Mouse (Mus musculus): ENCODE results near the gene Dlgap1. TPM values are rescaled to one million over a fixed set of nuclear protein-coding genes. Genes with fewer than 3 reads are reported as not detected.

Dlgap1 gene
- total and polyA plus RNA-seq, 3 experiments, result 0.39 to 1.6 (median 0.52) TPM

DNA sequence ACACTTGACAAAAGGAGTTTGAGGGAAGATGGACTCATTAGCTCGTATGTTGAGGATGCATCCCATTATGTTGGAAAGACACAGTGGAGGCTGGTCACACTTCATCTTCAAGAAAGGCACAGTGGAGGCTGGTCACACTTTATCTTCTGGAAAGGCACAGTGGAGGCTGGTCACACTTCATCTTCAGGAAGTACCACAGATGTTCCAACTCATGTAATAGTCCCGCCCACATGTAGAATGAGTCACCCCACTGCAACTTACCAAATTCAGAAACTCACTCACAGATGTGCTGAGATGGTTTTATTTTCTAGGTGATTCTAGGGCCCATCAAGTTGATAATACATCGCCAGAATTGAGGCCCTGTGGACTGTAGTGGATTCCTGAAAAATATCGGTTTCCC is 119.3 kb downstream of the Dlgap1 start:
- WGBS, result 81% methylated on average over 4 of the region's 4 CpGs
- TF ChIP-seq POLR2A (IDR thresholded peaks at IDR 0.05; ENCODE audit: insufficient read depth, low read depth, low read length) (no peak), EP300 (IDR thresholded peaks at IDR 0.05; ENCODE audit: insufficient read depth, low read depth, low read length) (no peak), CTCF (IDR thresholded peaks at IDR 0.05) (no peak)
- no peak overlapping the region for H3K27ac ChIP-seq
- no peaks in the 10 kb centered on the region for H3K36me3 ChIP-seq (ENCODE audit: control insufficient read depth, insufficient read depth, low read length)
- H3K27me3 ChIP-seq (ENCODE audit: control insufficient read depth, insufficient read depth, low read length), result no peaks in the 10 kb centered on the region
- no peaks in the 10 kb centered on the region for H3K79me2 ChIP-seq (replicated peaks; ENCODE audit: control insufficient read depth, insufficient read depth, low read length)
- H3K4me3 ChIP-seq, result no peak overlapping the region
- intact Hi-C loops (cut with DNase I), result no loop called here
- no peak for DNase-seq
- no peaks in the 10 kb centered on the region for H3K4me1 ChIP-seq (ENCODE audit: control insufficient read depth, insufficient read depth, low read length)
- H3K9ac ChIP-seq (ENCODE audit: low read depth, low read length), result no peak overlapping the region

DNA sequence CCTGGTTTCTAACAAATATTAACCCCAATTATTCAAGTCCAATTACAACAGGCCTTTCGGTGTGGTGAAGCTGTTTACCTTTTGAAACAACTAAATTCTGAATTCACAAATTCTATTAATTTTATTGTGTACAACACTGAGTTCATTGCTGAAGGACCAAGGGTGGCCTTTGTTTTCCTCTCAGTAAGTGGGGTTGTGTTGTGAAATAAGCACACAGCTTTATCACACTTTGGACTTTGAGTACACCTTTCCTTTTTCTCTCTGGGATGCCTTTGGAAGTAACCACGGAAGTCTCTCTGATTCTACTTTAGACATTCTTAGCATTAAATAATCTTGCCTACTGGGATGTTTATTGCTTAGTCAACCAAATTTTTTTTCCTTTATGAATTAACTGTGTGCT is 121.9 kb downstream of the Dlgap1 start:
- H3K79me2 ChIP-seq (replicated peaks; ENCODE audit: control insufficient read depth, insufficient read depth, low read length), result no peaks in the 10 kb centered on the region
- H3K27ac ChIP-seq, result no peak overlapping the region
- WGBS, result 78% methylated on average over 2 of the region's 2 CpGs
- H3K4me1 ChIP-seq (ENCODE audit: control insufficient read depth, insufficient read depth, low read length), result no peaks in the 10 kb centered on the region
- TF ChIP-seq CTCF (IDR thresholded peaks at IDR 0.05), result no peak
- no peak for TF ChIP-seq EP300 (IDR thresholded peaks at IDR 0.05; ENCODE audit: insufficient read depth, low read depth, low read length)
- TF ChIP-seq POLR2A (IDR thresholded peaks at IDR 0.05; ENCODE audit: insufficient read depth, low read depth, low read length), result no peak
- no peaks in the 10 kb centered on the region for H3K36me3 ChIP-seq (ENCODE audit: control insufficient read depth, insufficient read depth, low read length)
- intact Hi-C loops (cut with DNase I), result no loop called here
- DNase-seq, result no peak
- H3K4me3 ChIP-seq, result no peak overlapping the region
- no peak overlapping the region for H3K9ac ChIP-seq (ENCODE audit: low read depth, low read length)
- H3K27me3 ChIP-seq (ENCODE audit: control insufficient read depth, insufficient read depth, low read length), result no peaks in the 10 kb centered on the region

DNA sequence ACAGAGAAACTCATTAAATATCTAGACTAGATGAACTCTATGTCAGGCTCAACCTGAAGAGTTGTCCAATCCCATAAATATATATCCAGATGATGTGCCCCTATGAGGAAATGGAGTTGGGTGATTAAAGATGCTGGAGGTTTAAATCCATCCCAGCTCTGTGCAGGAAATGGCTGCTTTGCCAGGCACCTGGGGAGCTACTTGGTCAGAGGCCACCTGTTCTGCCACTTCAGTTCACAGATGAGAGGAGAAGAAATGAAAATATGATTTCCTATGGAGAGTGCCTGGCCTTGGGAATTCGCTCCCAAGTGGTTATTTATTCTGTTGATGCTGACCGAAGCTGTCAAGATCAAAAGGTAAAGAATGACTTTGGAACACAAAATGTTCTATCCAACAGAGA is 160.3 kb downstream of the Dlgap1 start:
- no peak overlapping the region for H3K27ac ChIP-seq
- no peak overlapping the region for H3K9ac ChIP-seq (ENCODE audit: low read depth, low read length)
- H3K4me1 ChIP-seq (ENCODE audit: control insufficient read depth, insufficient read depth, low read length), result no peaks in the 10 kb centered on the region
- 70% methylated on average over 2 of the region's 2 CpGs for WGBS
- no peaks in the 10 kb centered on the region for H3K27me3 ChIP-seq (ENCODE audit: control insufficient read depth, insufficient read depth, low read length)
- no peaks in the 10 kb centered on the region for H3K36me3 ChIP-seq (ENCODE audit: control insufficient read depth, insufficient read depth, low read length)
- intact Hi-C loops (cut with DNase I), result no loop called here
- TF ChIP-seq CTCF (IDR thresholded peaks at IDR 0.05) (no peak), POLR2A (IDR thresholded peaks at IDR 0.05; ENCODE audit: insufficient read depth, low read depth, low read length) (no peak), EP300 (IDR thresholded peaks at IDR 0.05; ENCODE audit: insufficient read depth, low read depth, low read length) (no peak)
- no peaks in the 10 kb centered on the region for H3K79me2 ChIP-seq (replicated peaks; ENCODE audit: control insufficient read depth, insufficient read depth, low read length)
- H3K4me3 ChIP-seq, result no peak overlapping the region
- no peak for DNase-seq

DNA sequence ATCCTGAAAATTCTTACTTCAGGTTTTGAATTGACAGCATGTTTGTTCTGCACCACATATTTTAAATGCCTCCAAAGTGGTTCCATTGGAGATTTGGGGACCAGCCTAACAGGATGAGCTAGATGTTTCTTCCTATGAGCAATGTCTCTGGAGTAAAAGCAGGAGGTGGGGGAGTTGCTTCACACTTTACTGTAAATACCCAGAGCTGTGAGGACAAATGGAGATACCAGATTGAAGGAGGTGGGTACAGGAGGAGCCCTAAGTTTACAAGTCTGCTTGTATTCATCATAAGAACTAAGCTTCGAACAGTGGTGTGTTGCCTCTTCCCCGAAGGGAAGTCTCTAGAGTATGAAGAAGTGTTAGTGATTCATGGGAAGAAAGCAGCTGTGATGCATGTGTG is 201.0 kb downstream of the Dlgap1 start:
- Histone ChIP-seq H3K79me2 (replicated peaks; ENCODE audit: control insufficient read depth, insufficient read depth, low read length) (no peaks in the 10 kb centered on the region), H3K4me3 (no peak overlapping the region), H3K4me1 (ENCODE audit: control insufficient read depth, insufficient read depth, low read length) (no peaks in the 10 kb centered on the region), H3K27me3 (ENCODE audit: control insufficient read depth, insufficient read depth, low read length) (no peaks in the 10 kb centered on the region), H3K9ac (ENCODE audit: low read depth, low read length) (no peak overlapping the region), H3K36me3 (ENCODE audit: control insufficient read depth, insufficient read depth, low read length) (no peaks in the 10 kb centered on the region), H3K27ac (no peak overlapping the region)
- TF ChIP-seq EP300 (IDR thresholded peaks at IDR 0.05; ENCODE audit: insufficient read depth, low read depth, low read length), result no peak
- no peak for TF ChIP-seq CTCF (IDR thresholded peaks at IDR 0.05)
- TF ChIP-seq POLR2A (IDR thresholded peaks at IDR 0.05; ENCODE audit: insufficient read depth, low read depth, low read length), result no peak
- 72% methylated on average over 2 of the region's 2 CpGs for WGBS
- no peak for DNase-seq
- intact Hi-C loops (cut with DNase I), result no loop called here

DNA sequence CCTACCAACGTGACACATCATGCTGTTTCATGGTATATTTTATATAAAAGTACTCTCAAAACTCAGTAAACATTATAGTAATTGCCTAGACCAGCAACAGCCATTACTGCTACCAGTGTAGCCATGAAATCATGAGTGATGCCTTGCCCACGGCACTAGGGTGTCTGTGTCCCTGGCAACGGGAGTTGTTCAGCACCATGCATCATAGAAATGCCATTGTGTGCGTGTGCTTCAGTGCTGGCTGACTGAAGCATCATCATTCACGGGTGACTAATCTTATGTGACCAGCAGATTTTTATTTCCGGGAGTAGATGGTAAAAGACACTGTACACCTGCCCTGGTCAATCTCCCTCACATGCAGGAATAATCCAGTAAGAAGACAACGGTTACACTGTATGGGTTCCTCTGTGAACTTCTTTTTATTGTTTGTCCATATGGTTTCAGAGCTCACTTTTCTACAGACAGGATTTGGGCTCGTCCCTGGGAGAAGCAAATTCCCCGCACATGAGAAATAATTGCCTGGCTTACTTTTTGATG is 203.7 kb downstream of the Dlgap1 start:
- WGBS, result 72% methylated on average over 9 of the region's 9 CpGs
- Histone ChIP-seq H3K4me3 (no peak overlapping the region), H3K36me3 (ENCODE audit: control insufficient read depth, insufficient read depth, low read length) (no peaks in the 10 kb centered on the region), H3K4me1 (ENCODE audit: control insufficient read depth, insufficient read depth, low read length) (no peaks in the 10 kb centered on the region), H3K27me3 (ENCODE audit: control insufficient read depth, insufficient read depth, low read length) (no peaks in the 10 kb centered on the region), H3K27ac (no peak overlapping the region), H3K9ac (ENCODE audit: low read depth, low read length) (no peak overlapping the region), H3K79me2 (replicated peaks; ENCODE audit: control insufficient read depth, insufficient read depth, low read length) (no peaks in the 10 kb centered on the region)
- intact Hi-C loops (cut with DNase I), result no loop called here
- no peak for DNase-seq
- TF ChIP-seq CTCF (IDR thresholded peaks at IDR 0.05) (no peak), EP300 (IDR thresholded peaks at IDR 0.05; ENCODE audit: insufficient read depth, low read depth, low read length) (no peak), POLR2A (IDR thresholded peaks at IDR 0.05; ENCODE audit: insufficient read depth, low read depth, low read length) (no peak)

DNA sequence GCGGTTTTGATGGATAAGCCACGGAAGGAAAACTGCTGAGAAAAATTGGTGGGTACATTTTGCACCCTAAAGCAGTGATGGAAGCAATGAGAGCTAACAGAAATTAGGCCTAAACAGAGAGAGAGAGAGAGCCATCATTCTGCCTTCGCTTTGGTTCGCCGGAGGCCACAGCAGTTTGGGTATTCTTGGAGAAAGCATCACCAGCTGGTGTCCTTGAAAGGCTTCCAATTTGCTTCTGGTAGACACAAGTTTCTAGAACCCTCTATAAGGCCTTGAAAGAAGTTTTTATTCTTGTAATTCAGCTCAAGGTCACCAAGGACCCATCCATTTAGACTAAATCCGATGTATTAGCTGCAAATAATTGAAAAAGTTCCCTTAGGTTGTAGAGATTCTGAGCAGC is 205.0 kb downstream of the Dlgap1 start:
- intact Hi-C loops (cut with DNase I), result no loop called here
- H3K9ac ChIP-seq (ENCODE audit: low read depth, low read length), result no peak overlapping the region
- no peak overlapping the region for H3K4me3 ChIP-seq
- no peaks in the 10 kb centered on the region for H3K4me1 ChIP-seq (ENCODE audit: control insufficient read depth, insufficient read depth, low read length)
- no peak for DNase-seq
- no peaks in the 10 kb centered on the region for H3K27me3 ChIP-seq (ENCODE audit: control insufficient read depth, insufficient read depth, low read length)
- H3K79me2 ChIP-seq (replicated peaks; ENCODE audit: control insufficient read depth, insufficient read depth, low read length), result no peaks in the 10 kb centered on the region
- H3K36me3 ChIP-seq (ENCODE audit: control insufficient read depth, insufficient read depth, low read length), result no peaks in the 10 kb centered on the region
- 76% methylated on average over 6 of the region's 6 CpGs for WGBS
- H3K27ac ChIP-seq, result no peak overlapping the region
- no peak for TF ChIP-seq EP300 (IDR thresholded peaks at IDR 0.05; ENCODE audit: insufficient read depth, low read depth, low read length)
- no peak for TF ChIP-seq POLR2A (IDR thresholded peaks at IDR 0.05; ENCODE audit: insufficient read depth, low read depth, low read length)
- TF ChIP-seq CTCF (IDR thresholded peaks at IDR 0.05), result no peak

All from heart, adult 2 months (tissue).